Mouse (Mus musculus) adrenal gland, adult 8-10 months (tissue): ENCODE results near the gene Cx3cr1. TPM values are rescaled to one million over a fixed set of nuclear protein-coding genes. Genes with fewer than 3 reads are reported as not detected.
A peak's percentile ranks its signal among the peaks of the same experiment; 100 is the strongest.

Source experiments
- DNase-seq: peaks from one replicate; pipeline ENCODE4 v3.0.0; 2022
- total RNA-seq, 4 experiments: library from RNA; stranded (reverse); gene quantifications; 2 replicates each; pipeline ENCODE4 v1.2.4; 2022

Gene Cx3cr1
- total RNA-seq, 4 experiments from 2014 or later = 5.7 to 18.2 (median 12.4) TPM

DNA sequence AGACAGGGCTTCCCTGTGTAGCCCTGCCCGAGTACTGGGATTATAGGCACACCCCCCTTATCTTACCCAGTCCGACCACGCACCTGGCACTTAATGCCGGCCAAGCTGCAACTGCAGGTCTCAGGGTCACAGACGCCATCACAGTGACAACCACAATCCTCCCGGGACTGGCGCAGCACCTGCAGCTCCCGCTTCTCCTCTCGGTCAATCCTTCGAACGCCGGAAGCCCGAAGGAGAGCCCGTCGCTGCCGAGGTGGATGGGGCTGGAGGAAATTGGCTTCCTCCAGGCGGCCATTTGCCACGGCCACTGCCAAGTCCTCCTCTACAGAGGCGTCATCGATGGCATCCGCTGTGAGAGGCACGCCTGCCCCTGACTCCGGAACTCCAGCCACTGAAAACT, 96.4 kb downstream of the Cx3cr1 start:
- no peak for DNase-seq

DNA sequence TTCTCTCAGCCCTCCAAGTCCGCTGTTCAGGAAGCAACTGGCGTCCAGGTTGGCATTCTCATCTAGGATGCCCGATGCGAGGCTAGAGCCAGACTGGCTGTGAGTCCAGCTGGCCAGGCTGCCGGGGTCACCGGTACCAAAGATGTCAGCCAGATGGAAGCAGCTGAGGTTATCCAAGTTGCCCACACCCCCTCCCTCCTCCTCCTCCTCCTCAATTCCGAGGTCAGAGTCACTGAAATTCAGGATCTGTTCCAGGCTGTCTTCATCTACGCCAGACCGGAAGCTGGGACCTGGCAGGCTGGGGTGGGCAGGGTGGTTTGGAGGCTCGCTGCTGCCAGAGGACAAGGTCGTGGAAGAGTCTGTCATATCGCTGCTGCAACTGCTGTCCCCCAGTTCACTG, 97.1 kb downstream of the Cx3cr1 start:
- no peak for DNase-seq

DNA sequence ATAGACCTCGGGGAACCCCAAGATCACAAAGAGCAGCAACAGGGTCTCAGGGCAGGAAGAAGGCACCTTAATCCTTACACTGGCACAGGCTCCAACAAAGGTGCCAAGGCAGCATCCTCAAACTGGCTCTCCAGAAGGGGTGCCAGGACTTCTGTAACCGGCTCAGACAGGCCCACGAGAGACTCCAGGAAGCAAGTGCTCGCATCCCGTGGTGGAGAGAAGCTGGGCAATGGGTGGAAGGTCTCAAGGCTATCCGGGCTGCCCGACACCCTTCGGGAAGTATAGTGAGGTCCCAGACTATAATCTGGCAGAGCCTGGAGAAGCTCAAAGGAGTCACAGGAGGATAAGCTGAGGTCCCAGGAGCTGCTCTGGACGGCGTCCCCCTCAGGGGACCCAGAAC, 97.5 kb downstream of the Cx3cr1 start:
- DNase-seq = no peak

GRCm38 (mm10) chr9:119970763-119971656, 98.7 kb downstream of the Cx3cr1 start:
- DNase-seq = no peak

DNA sequence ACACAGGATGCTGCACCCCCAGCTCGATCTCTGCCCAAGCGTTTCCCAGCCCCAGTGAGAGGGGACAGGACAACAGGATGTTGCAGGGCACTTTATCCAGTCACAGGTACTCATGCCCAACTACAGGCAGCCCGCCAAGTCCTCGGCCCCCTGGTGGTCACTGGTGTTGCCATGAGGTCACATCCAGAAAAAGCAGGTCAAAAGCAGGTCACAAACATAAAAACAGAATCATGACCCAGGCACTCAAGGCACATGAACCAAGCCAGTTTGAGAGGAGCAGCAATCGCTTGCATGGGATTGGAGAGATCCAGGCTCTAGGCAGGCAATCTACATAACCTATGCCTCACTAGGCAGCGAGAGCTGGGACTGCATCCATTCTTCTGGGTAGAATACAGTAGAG, 99.5 kb downstream of the Cx3cr1 start:
- no peak for DNase-seq

- no peak for DNase-seq
Measured at GRCm38 (mm10) chr9:119969811-119970210, 99.9 kb downstream of the Cx3cr1 start.

DNA sequence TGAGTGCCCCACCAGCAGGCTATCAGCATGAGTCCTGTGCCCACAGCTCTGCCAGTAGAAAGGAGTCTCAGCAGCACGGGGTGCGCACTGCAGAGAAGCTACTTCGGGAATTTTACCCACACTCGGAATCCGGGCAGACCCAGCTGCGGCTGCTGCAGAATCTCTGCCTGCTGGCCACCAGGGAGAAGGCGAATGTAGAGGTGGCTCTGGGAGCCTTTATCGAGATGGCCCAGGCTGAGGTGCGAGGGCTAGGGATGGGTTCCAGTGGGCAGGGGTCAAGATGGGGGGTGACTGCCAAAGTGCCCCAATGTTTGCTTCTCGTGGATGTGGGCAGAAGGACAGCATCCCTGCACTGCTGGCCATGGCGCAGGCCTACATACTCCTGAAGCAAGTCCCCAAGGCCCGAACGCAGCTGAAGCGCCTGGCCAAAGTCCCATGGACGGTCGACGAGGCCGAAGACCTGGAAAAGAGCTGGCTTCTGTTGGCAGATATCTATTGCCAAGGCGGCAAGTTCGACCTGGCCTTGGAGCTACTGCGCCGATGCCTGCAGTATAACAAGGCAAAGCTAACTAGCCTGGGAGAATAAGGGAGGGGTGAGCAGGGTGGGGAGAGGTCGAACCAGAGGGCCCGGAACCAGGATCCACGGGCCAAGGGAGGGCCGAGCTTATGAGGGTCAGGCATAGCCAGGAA, 103.3 kb downstream of the Cx3cr1 start:
- DNase-seq = no peak

GRCm38 (mm10) chr9:119965186-119965585, 104.5 kb downstream of the Cx3cr1 start:
- no peak for DNase-seq

- no peak for DNase-seq
Measured at GRCm38 (mm10) chr9:119964206-119964605, 105.5 kb downstream of the Cx3cr1 start.

GRCm38 (mm10) chr9:119962987-119963667, 106.6 kb downstream of the Cx3cr1 start:
- DNase-seq = peak; percentile 71

DNA sequence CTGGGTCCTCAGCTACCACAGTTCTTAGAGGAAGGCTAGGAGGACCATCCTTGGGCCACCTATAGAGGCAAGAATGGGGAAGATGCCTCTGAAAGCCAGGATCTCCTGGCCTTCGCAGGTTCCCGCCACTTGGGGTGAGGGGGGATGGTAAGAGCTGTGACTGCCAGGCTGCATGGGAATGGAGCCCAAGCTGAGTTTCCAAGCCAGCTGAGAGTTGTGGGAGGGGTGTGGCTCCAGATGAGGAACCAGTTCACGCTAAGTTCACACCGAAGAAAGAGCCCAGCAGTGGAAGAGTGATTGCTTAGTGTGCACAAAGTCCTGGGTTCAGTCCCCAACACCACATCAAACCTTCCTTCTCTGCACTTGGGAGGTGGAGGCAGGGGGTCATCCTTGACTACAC, 107.5 kb downstream of the Cx3cr1 start:
- no peak for DNase-seq

DNA sequence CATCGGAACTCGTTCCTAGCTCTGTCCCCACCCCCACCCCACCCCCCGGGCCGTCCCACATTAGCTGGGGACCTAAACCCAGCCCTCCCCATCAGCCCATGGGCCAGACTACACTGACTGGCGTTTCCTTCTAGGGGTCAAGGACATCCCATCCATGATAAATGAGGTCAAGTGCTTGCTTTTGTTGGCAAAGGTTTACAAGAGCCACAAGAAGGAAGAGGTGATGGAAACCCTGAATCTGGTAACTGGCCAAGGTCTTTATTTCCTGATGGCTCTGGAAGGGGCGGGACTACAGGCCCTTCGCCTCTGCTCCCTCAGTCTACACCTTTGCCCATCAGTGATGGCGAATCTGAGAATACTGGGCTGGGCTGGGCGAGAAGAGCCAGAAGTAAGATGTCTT, 110.8 kb downstream of the Cx3cr1 start:
- no peak for DNase-seq

DNA sequence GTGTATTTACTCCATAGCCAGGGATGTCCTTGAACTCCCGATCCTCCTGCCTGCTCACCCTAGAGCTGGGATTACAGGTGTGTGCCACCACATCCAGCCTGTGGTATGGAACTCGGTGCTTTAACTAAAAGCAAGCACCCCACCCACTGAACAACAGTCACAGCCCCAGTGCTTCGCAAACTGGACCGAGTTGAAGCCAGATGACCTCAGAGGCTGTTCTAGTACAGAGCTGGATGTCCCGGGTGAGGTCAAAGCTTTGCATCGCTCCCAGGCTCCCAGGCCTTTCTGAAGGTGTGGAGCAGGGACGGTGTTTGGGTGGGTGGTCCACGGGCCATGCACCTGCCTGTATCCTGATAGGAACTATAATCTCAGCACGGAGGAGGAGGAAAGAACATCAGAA, 118.3 kb downstream of the Cx3cr1 start:
- no peak for DNase-seq

DNA sequence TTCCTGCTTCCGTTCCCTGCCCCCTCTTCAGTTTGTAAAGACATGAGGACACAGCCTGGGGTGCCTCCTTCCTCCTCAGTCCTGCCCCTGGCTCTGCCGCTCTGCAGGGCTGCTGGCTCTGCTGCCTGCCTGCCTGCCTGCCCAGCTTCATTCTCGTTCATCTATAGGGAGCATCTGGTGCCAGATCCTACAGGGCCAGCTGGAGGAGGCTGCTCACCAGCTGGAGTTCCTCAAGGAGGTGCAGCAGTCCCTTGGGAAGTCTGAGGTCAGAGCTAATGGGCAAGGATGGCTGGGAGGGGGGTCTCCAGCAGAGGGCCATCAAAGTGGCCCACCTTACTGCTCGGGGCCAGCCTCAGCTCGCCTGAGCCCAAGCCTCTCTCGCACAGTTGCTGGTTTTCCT, 119.2 kb downstream of the Cx3cr1 start:
- no peak for DNase-seq

DNA sequence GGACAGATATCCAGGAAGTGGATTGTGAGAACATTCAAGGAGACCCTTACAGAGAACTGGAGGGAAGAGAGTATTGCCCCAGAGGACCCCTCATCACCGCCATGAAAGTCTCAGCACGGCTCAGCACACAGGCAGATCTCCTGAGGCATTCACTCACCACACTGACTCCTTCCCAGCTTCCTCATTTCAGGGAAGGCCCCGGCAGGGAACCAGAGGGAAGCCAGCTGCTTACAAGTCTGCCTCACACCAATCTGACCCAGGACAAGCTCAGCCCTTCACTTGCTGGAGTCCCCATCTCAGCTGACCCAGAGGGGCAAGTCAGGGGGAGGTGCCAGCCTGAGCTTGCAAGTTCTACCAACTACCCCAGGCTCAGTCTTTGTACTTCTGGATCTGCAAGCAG, 120.9 kb downstream of the Cx3cr1 start:
- DNase-seq = no peak

DNA sequence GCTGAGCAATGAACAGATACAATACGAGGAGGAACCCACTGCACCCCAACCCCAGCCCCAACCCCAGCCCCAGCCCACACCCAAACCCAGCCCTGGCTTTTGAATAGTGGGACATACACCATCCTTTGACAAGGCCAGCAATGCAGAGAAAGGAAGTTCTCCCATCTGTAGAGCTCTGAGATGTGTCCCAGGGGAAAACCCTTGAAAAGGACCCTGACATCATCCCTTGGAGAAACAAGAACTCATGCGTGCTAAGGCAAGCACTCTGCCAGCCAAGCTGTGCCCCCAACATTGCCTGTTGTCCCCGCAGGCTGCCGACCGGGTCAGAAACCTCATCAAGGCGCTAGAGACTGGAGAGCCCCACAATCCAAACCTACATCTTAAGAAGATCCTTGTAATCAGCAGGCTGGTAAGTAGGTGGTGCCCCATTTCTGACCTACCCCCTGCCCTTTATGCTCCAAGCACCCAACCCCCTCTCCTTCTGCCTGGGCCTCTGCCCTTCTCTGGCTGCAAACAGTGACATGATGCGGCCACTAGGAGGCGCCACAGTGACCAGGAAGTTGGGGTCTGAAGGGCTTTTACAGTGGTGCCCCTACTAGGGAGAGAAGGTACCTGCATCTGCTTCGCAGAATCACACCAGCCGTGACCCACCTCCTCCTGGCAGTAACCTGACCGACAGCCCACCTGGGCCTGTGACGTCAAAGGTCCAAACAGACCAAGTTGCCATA, 124.3 kb downstream of the Cx3cr1 start:
- no peak for DNase-seq

- DNase-seq = no peak
Measured at GRCm38 (mm10) chr9:119943326-119943725, 126.4 kb downstream of the Cx3cr1 start.

DNA sequence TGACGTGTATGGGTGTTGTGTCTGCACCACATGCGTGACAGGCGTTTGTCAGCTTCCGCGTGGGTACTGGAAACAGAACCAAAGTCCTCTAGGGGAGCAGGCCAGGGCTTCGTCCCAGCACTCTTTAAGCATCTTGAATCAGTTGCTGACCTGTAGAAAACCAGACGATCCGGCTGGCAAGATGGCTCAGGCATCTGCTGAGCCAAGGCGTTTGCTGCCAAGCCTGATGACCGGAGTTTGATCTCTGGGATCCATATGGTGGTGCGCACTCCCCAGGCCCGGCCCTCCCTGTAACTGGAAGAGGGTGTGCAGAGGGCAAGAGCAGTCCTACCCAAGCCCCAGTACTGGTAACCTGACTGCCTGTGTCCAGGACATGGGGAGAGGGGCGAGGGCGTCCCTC, 127.8 kb downstream of the Cx3cr1 start:
- DNase-seq = no peak

- DNase-seq = no peak
Measured at GRCm38 (mm10) chr9:119941407-119941806, 128.3 kb downstream of the Cx3cr1 start.

DNA sequence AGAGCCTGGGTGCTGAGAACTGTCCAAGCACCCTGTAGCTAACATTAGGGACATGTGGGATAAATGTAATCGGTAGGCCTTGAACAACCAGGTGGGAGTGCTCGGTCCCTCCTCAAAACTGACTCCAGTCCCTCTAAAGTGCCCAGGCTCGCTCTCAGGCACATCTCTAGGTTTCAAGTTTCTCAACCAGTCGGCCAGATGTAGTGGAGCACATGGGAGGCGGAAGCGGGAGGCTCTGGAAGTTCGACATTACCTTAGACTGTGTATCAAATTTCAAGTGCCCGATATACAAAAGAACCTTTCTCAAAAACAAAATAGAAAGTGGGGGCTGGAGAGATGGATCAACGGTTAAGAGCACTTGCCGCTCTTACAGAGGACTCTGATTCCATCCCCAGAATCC, 130.0 kb downstream of the Cx3cr1 start:
- no peak for DNase-seq

GRCm38 (mm10) chr9:119938496-119938895, 131.2 kb downstream of the Cx3cr1 start:
- no peak for DNase-seq

DNA sequence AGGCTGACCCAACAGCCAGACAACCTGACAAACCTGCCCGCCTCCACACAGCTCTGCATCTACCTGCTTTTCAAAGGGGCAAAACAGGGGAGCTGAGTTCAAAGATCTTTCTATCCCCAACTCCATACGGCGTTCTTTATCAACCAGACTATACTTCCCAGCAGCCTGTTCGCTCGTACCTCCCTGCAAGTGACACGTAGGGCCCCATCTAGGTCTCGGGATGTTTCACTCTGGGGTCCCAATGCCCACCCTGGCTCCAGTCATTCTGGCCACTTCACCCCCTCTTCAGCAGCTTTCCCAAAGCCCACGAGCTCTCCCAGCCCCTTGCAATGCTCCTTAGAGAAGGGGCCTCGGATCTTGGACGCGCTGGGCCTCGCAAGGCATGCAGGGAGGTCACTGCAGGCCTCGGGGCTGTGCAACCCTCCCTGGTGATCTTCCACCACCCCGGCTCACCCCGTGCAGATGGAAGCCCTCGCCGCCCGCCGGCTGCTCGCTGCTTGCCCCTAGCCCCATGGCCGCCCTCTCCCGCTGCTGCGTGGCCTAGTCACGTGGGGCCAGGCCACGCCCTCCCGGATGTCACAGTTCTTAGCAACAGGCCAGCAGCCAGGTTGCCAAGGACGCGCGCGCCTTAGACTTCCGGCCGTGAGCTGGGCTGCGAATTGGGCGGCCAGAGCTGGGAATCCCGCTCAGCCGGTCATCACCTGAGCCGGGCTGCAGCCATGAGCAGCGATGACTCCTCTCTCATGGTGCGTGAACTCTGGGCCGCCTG, 132.5 kb downstream of the Cx3cr1 start, which contains the start of the genes Gorasp1 and Ttc21a:
TSS of gene Gorasp1 (minus strand) at position 561 of the 769 bp plus-strand sequence.
TSS of gene Ttc21a (plus strand) at position 602 of the 769 bp plus-strand sequence.
- DNase-seq = peak; percentile 92
